Mouse (Mus musculus): ENCODE measurements around the gene Mettl2.

Mettl2 gene

GRCm38 (mm10) chr11:105153068-105153833 lies 27.0 kb downstream of the Mettl2 start:
- no peak for DNase-seq

- DNase-seq = no peak
These were observed 29.7 kb downstream of the Mettl2 start for GRCm38 (mm10) chr11:105155915-105156314.

GRCm38 (mm10) chr11:105156748-105157267 lies 30.6 kb downstream of the Mettl2 start:
- no peak for DNase-seq

- DNase-seq = no peak
These were observed 31.8 kb downstream of the Mettl2 start for GRCm38 (mm10) chr11:105158047-105158446.

GRCm38 (mm10) chr11:105159673-105160360 lies 33.6 kb downstream of the Mettl2 start:
- no peak for DNase-seq

GRCm38 (mm10) chr11:105161411-105161810 lies 35.2 kb downstream of the Mettl2 start:
- no peak for DNase-seq

- no peak for DNase-seq
These were observed 38.6 kb downstream of the Mettl2 start for GRCm38 (mm10) chr11:105164516-105165510.

- no peak for DNase-seq
These were observed 40.6 kb downstream of the Mettl2 start for GRCm38 (mm10) chr11:105166780-105167179.

GRCm38 (mm10) chr11:105178516-105178915 lies 52.3 kb downstream of the Mettl2 start, which contains the start of gene Tlk2:
Tlk2 (plus strand) TSS chr11:105178807.
- no peak for DNase-seq

- DNase-seq = no peak
These were observed 53.3 kb downstream of the Mettl2 start for GRCm38 (mm10) chr11:105179523-105179922.

- DNase-seq = peak; percentile 35 to 57
These were observed 54.4 kb downstream of the Mettl2 start for GRCm38 (mm10) chr11:105180471-105181091.

GRCm38 (mm10) chr11:105181126-105181637 lies 55.0 kb downstream of the Mettl2 start:
- peak; percentile 84 to 86 for DNase-seq

GRCm38 (mm10) chr11:105181689-105182460 lies 55.6 kb downstream of the Mettl2 start:
- DNase-seq = peak; percentile 27 to 66

GRCm38 (mm10) chr11:105182461-105182855 lies 56.2 kb downstream of the Mettl2 start:
- DNase-seq = peak in 1 of 2 experiments; percentile 14

- DNase-seq = no peak
These were observed 58.5 kb downstream of the Mettl2 start for GRCm38 (mm10) chr11:105184678-105185077.

Data from cerebellum, adult 18-20 months (tissue).